Mouse (Mus musculus) embryonic fibroblast, embryonic 13.5 days (primary cell): Measurements from ENCODE around the gene Galnt10.

Source experiments
- CTCF ChIP-seq: IDR thresholded peaks from 2 replicates; pipeline ENCODE4 v1.5.1; 2011; ENCODE audit warnings: mild to moderate bottlenecking, control low read depth, low read length, moderate library complexity, borderline replicate concordance; ENCODE audit not compliant: insufficient read depth
- POLR2A ChIP-seq: IDR thresholded peaks from 2 replicates; pipeline ENCODE4 v1.6.1; 2011; ENCODE audit warnings: low read depth, mild to moderate bottlenecking, control low read depth, low read length, moderate library complexity

GRCm38 (mm10) chr11:57764124-57764523, 118.9 kb downstream of the Galnt10 start:
- TF ChIP-seq CTCF (no peak), POLR2A (no peak)
